Mouse (Mus musculus) erythroblast, embryonic 14.5 days (primary cell): ENCODE measurements around the gene Tmem240. TPM values are rescaled to one million over a fixed set of nuclear protein-coding genes. Genes with fewer than 3 reads are reported as not detected.
"Not testable (repeated sequence)": the region's sequence is repeated elsewhere in the genome, so short reads cannot be mapped to it uniquely, and the experiment has no call there.

Experiments
- H3K27me3 ChIP-seq: 2 replicates; pipeline ENCODE4 v1.6.1; 2012; ENCODE audit warnings: inconsistent platforms; ENCODE audit not compliant: control insufficient read depth
- H3K36me3 ChIP-seq: 2 replicates; pipeline ENCODE4 v1.6.1; 2012; ENCODE audit warnings: mild to moderate bottlenecking, inconsistent platforms; ENCODE audit not compliant: control insufficient read depth
- H3K4me1 ChIP-seq: 2 replicates; pipeline ENCODE4 v1.6.1; 2012; ENCODE audit warnings: inconsistent platforms; ENCODE audit not compliant: control insufficient read depth
- H3K4me3 ChIP-seq: replicated peaks from 2 replicates; pipeline ENCODE3; 2012; ENCODE audit warnings: moderate library complexity, mild to moderate bottlenecking, inconsistent platforms
- H3K9me3 ChIP-seq: 2 replicates; pipeline ENCODE4 v1.6.1; 2012; ENCODE audit warnings: low read length, inconsistent platforms, mixed read lengths; ENCODE audit not compliant: control insufficient read depth
- GATA1 ChIP-seq: IDR thresholded peaks from 2 replicates; pipeline ENCODE4 v1.6.1; 2012; ENCODE audit warnings: low read length, inconsistent platforms, mixed read lengths
- TAL1 ChIP-seq: IDR thresholded peaks from 3 replicates; pipeline ENCODE4 v1.6.1; 2012; ENCODE audit warnings: low read length, inconsistent platforms, mixed read lengths
- polyA plus RNA-seq: library from polyadenylated mRNA; stranded (reverse); fragments of >175 nt; gene quantifications from 2 replicates; pipeline ENCODE4 v1.2.3, GENCODE M21; 2012

The Tmem240 gene
- polyA plus RNA-seq, 1 experiment = 0.01 TPM

DNA sequence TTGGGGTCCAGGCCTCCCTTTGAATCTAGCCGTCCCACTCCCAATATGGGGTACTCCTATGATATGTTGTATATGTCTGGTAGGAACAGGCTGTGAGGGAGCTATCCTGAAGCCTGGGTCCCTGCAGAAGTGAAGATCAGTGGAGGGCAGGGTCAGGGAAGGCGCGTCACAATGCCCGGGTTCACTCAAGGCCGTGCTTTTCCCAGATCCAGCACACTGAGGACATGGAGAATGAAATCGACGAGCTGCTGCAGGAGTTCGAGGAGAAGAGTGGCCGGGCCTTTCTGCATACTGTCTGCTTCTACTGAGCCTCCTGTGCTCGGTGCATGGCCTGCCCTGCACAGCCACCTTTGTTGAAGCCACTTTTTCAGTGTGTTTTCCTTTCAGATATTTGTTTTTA is 1.3 kb upstream of the Tmem240 start:
- H3K9me3 ChIP-seq = no peaks in the 10 kb centered on the region
- no peak overlapping the region for H3K4me3 ChIP-seq
- peaks cover 51% of the 10 kb centered on the region for H3K36me3 ChIP-seq
- H3K4me1 ChIP-seq = peaks cover 26% of the 10 kb centered on the region
- peaks cover 4% of the 10 kb centered on the region; the same call in 1 of the 2 replicates for H3K27me3 ChIP-seq
- TF ChIP-seq GATA1 (no peak), TAL1 (no peak)

DNA sequence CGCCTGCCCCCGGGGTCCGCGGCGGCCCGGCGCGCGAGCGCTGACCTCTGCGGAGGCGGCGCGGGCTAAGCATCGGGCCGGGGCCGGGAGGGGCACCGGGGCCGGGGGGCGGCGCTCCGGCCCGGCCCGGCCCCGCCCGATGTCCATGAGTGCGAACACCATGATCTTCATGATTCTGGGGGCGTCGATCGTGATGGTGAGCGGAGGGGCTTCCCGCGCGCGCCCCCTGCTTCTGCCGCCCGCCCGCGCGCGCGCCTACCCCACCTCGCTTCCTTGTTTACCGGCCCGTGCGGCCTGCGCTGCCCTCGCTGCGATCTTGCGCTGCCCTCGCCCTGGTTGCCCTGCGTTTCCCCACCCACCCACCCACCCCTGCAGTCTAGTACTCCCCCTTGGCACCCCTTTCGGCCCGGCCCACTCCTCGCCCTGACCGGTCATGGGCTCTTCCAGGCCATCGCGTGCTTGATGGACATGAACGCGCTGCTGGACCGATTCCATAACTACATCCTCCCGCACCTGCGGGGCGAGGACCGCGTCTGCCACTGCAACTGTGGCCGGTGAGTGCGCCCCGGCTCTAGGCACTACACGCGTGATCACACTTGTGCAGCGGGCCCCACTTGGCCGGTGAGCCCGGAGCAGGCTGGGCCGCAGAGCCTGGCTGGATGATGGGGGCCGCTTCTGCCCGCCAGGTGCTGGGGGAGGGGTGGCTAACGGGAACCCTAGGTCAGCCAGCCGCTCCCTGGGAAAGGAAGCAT is 527 bp downstream of the Tmem240 start:
- Histone ChIP-seq H3K4me3 (peak overlapping the region; percentile 75), H3K9me3 (no peaks in the 10 kb centered on the region), H3K4me1 (peaks cover 28% of the 10 kb centered on the region), H3K36me3 (peaks cover 44% of the 10 kb centered on the region), H3K27me3 (peaks cover 4% of the 10 kb centered on the region; the same call in 1 of the 2 replicates)
- no peak for TF ChIP-seq TAL1
- TF ChIP-seq GATA1 = no peak

DNA sequence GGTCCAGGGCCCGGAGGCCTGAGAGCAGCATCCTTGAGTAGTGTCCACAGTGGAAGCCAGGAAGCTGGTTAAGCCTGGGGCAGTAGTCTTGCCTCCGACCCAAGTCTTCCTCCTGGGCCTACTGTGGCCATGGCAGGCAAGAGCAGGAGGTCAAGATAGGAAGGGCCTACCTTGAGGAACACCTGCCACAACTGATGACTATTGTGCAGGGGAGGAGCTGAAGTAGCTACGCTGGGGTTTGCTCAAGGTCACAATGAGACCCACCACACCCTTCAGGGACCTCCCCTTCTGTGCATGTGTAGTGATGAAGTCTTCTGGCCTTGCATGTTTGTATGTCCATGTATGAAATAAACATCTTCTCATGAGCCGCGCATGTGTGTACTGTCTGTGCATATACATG is 1.2 kb downstream of the Tmem240 start:
- Histone ChIP-seq H3K4me3 (peak overlapping the region; percentile 75), H3K4me1 (peaks cover 28% of the 10 kb centered on the region), H3K27me3 (peaks cover 4% of the 10 kb centered on the region; the same call in 1 of the 2 replicates), H3K36me3 (peaks cover 45% of the 10 kb centered on the region), H3K9me3 (no peaks in the 10 kb centered on the region)
- TF ChIP-seq GATA1 (no peak), TAL1 (no peak)

DNA sequence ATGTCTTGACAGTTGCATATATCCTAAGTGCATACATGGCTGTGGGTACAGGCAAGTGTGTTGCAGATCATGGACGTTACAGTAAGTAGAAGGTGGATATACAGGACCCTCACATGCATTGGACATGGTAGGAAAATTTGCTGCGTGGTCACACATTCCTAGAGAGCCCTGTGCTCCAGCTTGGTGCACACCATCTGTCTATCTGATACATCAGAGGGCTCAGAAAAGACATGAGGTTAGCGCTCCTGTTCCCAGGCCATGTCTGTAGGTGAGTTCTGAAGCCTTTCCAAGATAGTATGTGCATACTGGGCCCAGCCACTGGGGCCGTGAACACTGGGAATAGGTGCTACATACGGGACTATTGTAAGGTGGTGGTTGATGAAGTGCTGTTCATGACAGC is 1.8 kb downstream of the Tmem240 start:
- TF ChIP-seq TAL1 (no peak), GATA1 (no peak)
- H3K27me3 ChIP-seq = peaks cover 4% of the 10 kb centered on the region; the same call in 1 of the 2 replicates
- H3K9me3 ChIP-seq = no peaks in the 10 kb centered on the region
- peaks cover 45% of the 10 kb centered on the region for H3K36me3 ChIP-seq
- no peak overlapping the region for H3K4me3 ChIP-seq
- peaks cover 28% of the 10 kb centered on the region for H3K4me1 ChIP-seq

DNA sequence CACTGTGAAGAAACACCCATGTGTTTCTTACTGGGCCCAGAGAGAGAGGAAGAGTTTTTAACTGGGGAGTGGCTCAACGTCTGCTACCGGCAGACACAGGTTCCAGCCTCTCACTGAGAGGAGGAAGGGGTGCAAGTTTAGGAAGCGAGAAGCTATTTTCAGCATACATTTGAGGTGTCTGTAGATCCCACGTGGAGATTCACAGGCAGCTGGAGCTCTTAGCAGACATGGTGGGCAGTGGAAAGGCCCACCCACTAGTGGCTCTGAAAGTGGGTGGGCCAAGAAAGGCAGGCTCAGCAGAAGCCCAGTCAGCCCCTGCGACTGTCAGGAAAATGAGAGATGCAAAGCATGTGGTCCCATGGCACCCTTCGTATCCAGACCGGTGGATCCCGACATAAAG is 3.7 kb downstream of the Tmem240 start:
- H3K27me3 ChIP-seq = peaks cover 4% of the 10 kb centered on the region; the same call in 1 of the 2 replicates
- no peak for TF ChIP-seq GATA1
- TF ChIP-seq TAL1 = no peak
- peaks cover 26% of the 10 kb centered on the region for H3K4me1 ChIP-seq
- H3K36me3 ChIP-seq = peaks cover 47% of the 10 kb centered on the region
- H3K9me3 ChIP-seq = no peaks in the 10 kb centered on the region
- no peak overlapping the region for H3K4me3 ChIP-seq

DNA sequence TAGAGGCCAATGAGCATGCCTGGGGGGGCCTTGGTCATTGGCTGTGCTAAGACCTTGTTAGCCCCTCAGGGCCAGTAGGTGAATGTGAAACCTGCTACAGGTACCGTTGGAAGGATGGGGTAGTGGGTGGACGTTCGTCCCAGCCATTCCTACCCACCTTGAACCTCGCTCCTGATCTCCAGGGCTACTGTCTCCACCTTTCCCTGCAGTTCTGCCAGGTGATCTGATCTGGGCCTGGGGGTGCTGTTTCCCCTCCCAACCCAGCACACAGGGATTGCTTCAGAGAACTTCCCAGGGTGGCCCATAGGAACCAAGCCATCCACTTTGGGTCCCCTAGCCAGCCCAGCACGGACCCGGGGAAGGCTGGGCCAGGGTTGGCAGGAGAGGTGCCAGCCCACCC is 4.6 kb downstream of the Tmem240 start:
- peaks cover 47% of the 10 kb centered on the region for H3K36me3 ChIP-seq
- H3K9me3 ChIP-seq = no peaks in the 10 kb centered on the region
- peaks cover 4% of the 10 kb centered on the region; the same call in 1 of the 2 replicates for H3K27me3 ChIP-seq
- H3K4me3 ChIP-seq = no peak overlapping the region
- TF ChIP-seq TAL1 = no peak
- no peak for TF ChIP-seq GATA1
- H3K4me1 ChIP-seq = peaks cover 18% of the 10 kb centered on the region

DNA sequence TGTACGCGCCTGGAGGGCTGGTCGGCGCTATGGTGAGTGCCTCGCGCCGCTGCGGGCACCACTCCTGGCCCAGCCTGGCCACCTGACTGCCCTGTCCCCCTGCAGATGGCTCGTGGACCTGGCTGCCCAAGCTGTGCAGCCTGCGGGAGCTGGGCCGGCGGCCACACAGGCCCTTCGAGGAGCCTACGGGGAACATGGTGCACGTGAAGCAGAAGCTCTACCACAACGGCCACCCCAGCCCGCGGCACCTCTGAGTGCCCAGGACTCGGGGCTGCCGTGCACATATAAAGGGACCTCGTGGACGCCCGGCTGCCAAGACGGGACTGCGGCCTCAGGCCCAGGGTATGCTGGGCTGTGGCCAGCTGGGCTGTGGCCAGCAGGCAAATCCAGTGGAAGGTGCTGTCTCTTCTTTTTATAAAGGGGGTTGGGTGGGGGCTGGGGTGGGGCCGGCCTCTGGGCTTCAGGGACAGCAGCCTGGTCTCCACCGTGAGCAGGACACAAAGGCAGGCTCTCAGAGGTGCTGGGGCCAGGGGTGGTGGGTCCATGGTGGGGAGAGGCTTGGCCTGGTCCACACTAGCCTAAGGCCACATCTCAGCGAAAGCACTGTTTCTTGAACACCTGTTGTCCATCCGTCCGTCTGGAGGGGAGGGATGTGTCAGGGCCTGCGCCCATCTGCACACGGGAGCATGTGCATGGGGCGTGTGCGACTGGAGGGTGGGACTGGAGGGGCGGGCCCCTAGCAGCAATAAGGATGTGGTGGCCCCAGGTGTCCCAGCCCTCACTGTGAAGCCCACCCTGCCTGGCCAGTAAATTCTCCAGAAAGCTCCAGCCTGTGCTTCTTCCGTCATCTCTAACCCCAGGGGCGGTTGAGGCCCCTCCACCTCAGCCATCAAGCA is 5.4 kb downstream of the Tmem240 start:
- H3K4me3 ChIP-seq = no peak overlapping the region

DNA sequence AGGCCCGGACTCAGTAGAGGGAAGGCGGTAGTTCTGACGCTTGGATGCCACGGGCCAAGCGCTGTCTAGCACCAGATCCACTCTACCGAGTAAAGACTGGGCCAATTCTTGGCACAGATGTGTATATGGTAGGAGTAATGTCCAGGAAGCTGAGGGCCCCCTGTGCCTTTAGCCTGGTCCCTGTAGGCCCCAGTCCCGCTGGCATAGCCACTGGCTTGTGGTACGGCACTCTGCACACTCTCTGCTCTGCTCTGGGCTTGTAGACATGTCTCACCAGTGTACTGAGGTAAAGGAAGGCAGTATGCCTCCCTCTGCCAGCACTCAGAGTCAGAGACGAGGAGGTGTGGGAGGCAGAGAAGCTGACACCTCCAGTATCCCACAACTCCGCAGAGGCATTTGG is 6.1 kb downstream of the Tmem240 start:
- H3K4me3 ChIP-seq, H3K4me1 ChIP-seq, H3K27me3 ChIP-seq, H3K9me3 ChIP-seq: not testable (repeated sequence)
- peaks cover 62% of the 10 kb centered on the region for H3K36me3 ChIP-seq

More for the DNA sequence above, 5.4 kb downstream of the Tmem240 start:
- H3K4me1 ChIP-seq = peaks cover 10% of the 10 kb centered on the region
- TF ChIP-seq GATA1 (no peak), TAL1 (no peak)
- peaks cover 55% of the 10 kb centered on the region for H3K36me3 ChIP-seq
- H3K27me3 ChIP-seq = peaks cover 4% of the 10 kb centered on the region; the same call in 1 of the 2 replicates
- H3K9me3 ChIP-seq = no peaks in the 10 kb centered on the region

DNA sequence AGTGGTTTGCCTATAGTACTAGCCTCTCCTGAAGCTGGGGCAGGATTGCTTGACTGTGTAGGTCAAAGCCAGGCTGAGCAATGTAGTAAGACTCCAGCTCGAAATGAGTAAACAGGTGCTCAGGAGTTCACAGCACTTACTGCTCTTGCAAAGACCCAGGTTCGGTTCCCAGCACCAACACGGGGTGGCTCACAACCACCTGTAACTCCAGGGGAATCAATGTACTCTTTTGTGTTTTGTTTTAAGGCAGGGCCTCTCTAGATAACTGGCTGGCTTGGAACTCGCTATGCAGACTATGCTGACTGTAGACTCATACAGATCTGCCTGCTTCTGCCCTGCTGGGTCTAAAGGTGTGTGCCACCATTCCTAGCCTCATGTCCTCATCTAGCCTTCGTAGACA is 8.1 kb downstream of the Tmem240 start:
- H3K4me3 ChIP-seq = no peak overlapping the region
- TF ChIP-seq GATA1 = no peak
- no peak for TF ChIP-seq TAL1
- H3K36me3 ChIP-seq = peaks cover 81% of the 10 kb centered on the region
- H3K27me3 ChIP-seq = no peaks in the 10 kb centered on the region
- peaks cover 1% of the 10 kb centered on the region; the same call in 1 of the 2 replicates for H3K4me1 ChIP-seq
- no peaks in the 10 kb centered on the region for H3K9me3 ChIP-seq
